Mouse (Mus musculus) lung, embryonic 14.5 days (tissue): ENCODE measurements around the gene Btd. TPM values are rescaled to one million over a fixed set of nuclear protein-coding genes. Genes with fewer than 3 reads are reported as not detected.
A peak's percentile ranks its signal among the peaks of the same experiment; 100 is the strongest.

Experiments used
- ATAC-seq: fragments of 200-750 bp; cut with Nextera tagmentation; 2 replicates; pipeline ENCODE4 v1.8.0; 2017; ENCODE audit warnings: mild to moderate bottlenecking, moderate TSS enrichment, moderate library complexity; ENCODE audit not compliant: insufficient read depth
- DNase-seq: peaks from one replicate; pipeline ENCODE4 v3.0.0-alpha.2; 2015
- H3K27ac ChIP-seq: fragments of 300-500 bp; sonication (generic); 2 replicates; pipeline ENCODE4 v1.5.1; 2014; ENCODE audit warnings: low read depth, mild to moderate bottlenecking, moderate library complexity
- H3K27me3 ChIP-seq: fragments of 300-500 bp; sonication (generic); 2 replicates; pipeline ENCODE4 v1.6.1; 2014; ENCODE audit warnings: low read length, control low read depth; ENCODE audit not compliant: insufficient read depth
- H3K36me3 ChIP-seq: fragments of 300-500 bp; sonication (generic); 2 replicates; pipeline ENCODE4 v1.6.1; 2014; ENCODE audit warnings: control low read depth; ENCODE audit not compliant: insufficient read depth
- H3K4me1 ChIP-seq: fragments of 300-500 bp; sonication (generic); 2 replicates; pipeline ENCODE4 v1.6.1; 2014; ENCODE audit warnings: antibody characterized with exemption, control low read depth; ENCODE audit not compliant: insufficient read depth
- H3K4me2 ChIP-seq: fragments of 300-500 bp; sonication (generic); 2 replicates; pipeline ENCODE4 v1.6.1; 2014; ENCODE audit warnings: mild to moderate bottlenecking
- H3K4me3 ChIP-seq: fragments of 300-500 bp; sonication (generic); 2 replicates; pipeline ENCODE4 v1.5.1; 2014; ENCODE audit warnings: low read depth, low read length
- H3K9ac ChIP-seq: fragments of 300-500 bp; sonication (generic); 2 replicates; pipeline ENCODE4 v1.6.1; 2014
- H3K9me3 ChIP-seq: fragments of 300-500 bp; sonication (generic); 2 replicates; pipeline ENCODE4 v1.6.1; 2016; ENCODE audit warnings: low read depth, low read length, control low read depth
- CTCF ChIP-seq: IDR thresholded peaks from 2 replicates; pipeline ENCODE4 v1.5.1; 2016; ENCODE audit warnings: antibody characterized with exemption, low read depth
- whole genome bisulfite sequencing: fragments of 180-500 bp; shearing (Covaris S2); extraction: QIAGEN DNeasy Blood & Tissue Kit; methylation state at CpG from one replicate; pipeline ENCODE4 v1.1.7; 2014; 5-methylcytosine and 5-hydroxymethylcytosine counted together
- polyA plus RNA-seq: library from polyadenylated mRNA; unstranded; fragments of >200 nt; fragmentation: Nextera tagmentation; extraction: Ambion mirVana; gene quantifications from 2 replicates; pipeline ENCODE4 v1.2.1, GENCODE M21; 2014

Btd gene
- polyA plus RNA-seq, 1 experiment from 2014 or later, result 23.1 TPM

- Histone ChIP-seq H3K27ac (no peak overlapping the region; the same call in 1 of the 2 replicates), H3K4me2 (no peak overlapping the region), H3K4me1 (peaks cover 24% of the 10 kb centered on the region), H3K27me3 (no peaks in the 10 kb centered on the region), H3K36me3 (peaks cover 9% of the 10 kb centered on the region; the same call in 1 of the 2 replicates), H3K9ac (no peak overlapping the region), H3K4me3 (no peak overlapping the region), H3K9me3 (no peaks in the 10 kb centered on the region)
- TF ChIP-seq CTCF, result no peak
- WGBS, result 79% methylated on average over 6 of the region's 6 CpGs
- ATAC-seq (no peak), DNase-seq (no peak)
These were observed 26.9 kb downstream of the Btd start for GRCm38 (mm10) chr14:31667741-31668140.

- peaks cover 19% of the 10 kb centered on the region for H3K4me1 ChIP-seq
- H3K9ac ChIP-seq, result no peak overlapping the region
- no peaks in the 10 kb centered on the region for H3K27me3 ChIP-seq
- 84% methylated on average over 13 of the region's 13 CpGs for WGBS
- no peak overlapping the region for H3K4me3 ChIP-seq
- no peak overlapping the region for H3K4me2 ChIP-seq
- H3K9me3 ChIP-seq, result no peaks in the 10 kb centered on the region
- ATAC-seq (no peak), DNase-seq (no peak)
- TF ChIP-seq CTCF, result no peak
- H3K36me3 ChIP-seq, result peaks cover 9% of the 10 kb centered on the region; the same call in 1 of the 2 replicates
- H3K27ac ChIP-seq, result peak overlapping the region; percentile 15; the same call in 1 of the 2 replicates
These were observed 27.5 kb downstream of the Btd start for GRCm38 (mm10) chr14:31668326-31668725.

- no peaks in the 10 kb centered on the region for H3K27me3 ChIP-seq
- H3K4me1 ChIP-seq, result peaks cover 11% of the 10 kb centered on the region; the same call in 1 of the 2 replicates
- no peak overlapping the region for H3K4me2 ChIP-seq
- no peak for TF ChIP-seq CTCF
- peaks cover 9% of the 10 kb centered on the region; the same call in 1 of the 2 replicates for H3K36me3 ChIP-seq
- 64% methylated on average over 13 of the region's 13 CpGs for WGBS
- H3K9ac ChIP-seq, result no peak overlapping the region
- DNase-seq (peak; percentile 52), ATAC-seq (peak; percentile 35; the same call in 1 of the 2 replicates)
- H3K27ac ChIP-seq, result peak overlapping the region; percentile 81
- no peaks in the 10 kb centered on the region for H3K9me3 ChIP-seq
- no peak overlapping the region for H3K4me3 ChIP-seq
These were observed 28.4 kb downstream of the Btd start for GRCm38 (mm10) chr14:31669161-31669611.

GRCm38 (mm10) chr14:31669642-31670490 lies 29.0 kb downstream of the Btd start:
- no peaks in the 10 kb centered on the region for H3K9me3 ChIP-seq
- DNase-seq (peak; percentile 68), ATAC-seq (peak; percentile 28; the same call in 1 of the 2 replicates)
- H3K4me1 ChIP-seq, result peaks cover 5% of the 10 kb centered on the region; the same call in 1 of the 2 replicates
- H3K9ac ChIP-seq, result no peak overlapping the region
- no peaks in the 10 kb centered on the region for H3K27me3 ChIP-seq
- TF ChIP-seq CTCF, result no peak
- 75% methylated on average over 15 of the region's 15 CpGs for WGBS
- H3K27ac ChIP-seq, result peak overlapping the region; percentile 81
- no peak overlapping the region for H3K4me3 ChIP-seq
- H3K4me2 ChIP-seq, result no peak overlapping the region
- peaks cover 9% of the 10 kb centered on the region; the same call in 1 of the 2 replicates for H3K36me3 ChIP-seq

GRCm38 (mm10) chr14:31671635-31672320 lies 30.9 kb downstream of the Btd start:
- no peaks in the 10 kb centered on the region for H3K4me1 ChIP-seq
- H3K9me3 ChIP-seq, result no peaks in the 10 kb centered on the region
- DNase-seq (no peak), ATAC-seq (no peak)
- H3K27me3 ChIP-seq, result no peaks in the 10 kb centered on the region
- H3K4me3 ChIP-seq, result no peak overlapping the region
- H3K36me3 ChIP-seq, result peaks cover 7% of the 10 kb centered on the region; the same call in 1 of the 2 replicates
- H3K27ac ChIP-seq, result no peak overlapping the region
- WGBS, result 58% methylated on average over 10 of the region's 10 CpGs
- no peak overlapping the region for H3K9ac ChIP-seq
- TF ChIP-seq CTCF, result no peak
- H3K4me2 ChIP-seq, result no peak overlapping the region

- Histone ChIP-seq H3K4me3 (no peak overlapping the region), H3K4me1 (no peaks in the 10 kb centered on the region), H3K9me3 (no peaks in the 10 kb centered on the region), H3K4me2 (no peak overlapping the region), H3K27ac (no peak overlapping the region), H3K27me3 (no peaks in the 10 kb centered on the region), H3K36me3 (no peaks in the 10 kb centered on the region), H3K9ac (no peak overlapping the region)
- no peak for DNase-seq
- TF ChIP-seq CTCF, result no peak
- ATAC-seq, result no peak
- WGBS, result 92% methylated on average over 3 of the region's 3 CpGs
These were observed 39.8 kb downstream of the Btd start for GRCm38 (mm10) chr14:31680656-31681055.

- 73% methylated on average over 9 of the region's 9 CpGs for WGBS
- Histone ChIP-seq H3K9ac (no peak overlapping the region), H3K4me2 (no peak overlapping the region), H3K4me3 (no peak overlapping the region), H3K27me3 (no peaks in the 10 kb centered on the region), H3K36me3 (no peaks in the 10 kb centered on the region), H3K4me1 (no peaks in the 10 kb centered on the region), H3K27ac (no peak overlapping the region), H3K9me3 (no peaks in the 10 kb centered on the region)
- TF ChIP-seq CTCF, result no peak
- ATAC-seq, result no peak
- DNase-seq, result peak; percentile 30
These were observed 40.5 kb downstream of the Btd start for GRCm38 (mm10) chr14:31681291-31681690.
